Mouse (Mus musculus): ENCODE measurements around the gene Mfsd1.

Gene Mfsd1

GRCm38 (mm10) chr3:67624629-67625028 lies 42.1 kb downstream of the Mfsd1 start:
- no peak for DNase-seq (ENCODE audit: low spot score)

GRCm38 (mm10) chr3:67643135-67643534 lies 60.6 kb downstream of the Mfsd1 start:
- no peak for DNase-seq (ENCODE audit: low spot score)

- DNase-seq (ENCODE audit: low spot score): no peak
Observed at GRCm38 (mm10) chr3:67645640-67646466, 63.3 kb downstream of the Mfsd1 start.

All from lung, postnatal 25 days (tissue).